Mouse (Mus musculus): ENCODE measurements around the gene Lce3a.

Gene Lce3a

DNA sequence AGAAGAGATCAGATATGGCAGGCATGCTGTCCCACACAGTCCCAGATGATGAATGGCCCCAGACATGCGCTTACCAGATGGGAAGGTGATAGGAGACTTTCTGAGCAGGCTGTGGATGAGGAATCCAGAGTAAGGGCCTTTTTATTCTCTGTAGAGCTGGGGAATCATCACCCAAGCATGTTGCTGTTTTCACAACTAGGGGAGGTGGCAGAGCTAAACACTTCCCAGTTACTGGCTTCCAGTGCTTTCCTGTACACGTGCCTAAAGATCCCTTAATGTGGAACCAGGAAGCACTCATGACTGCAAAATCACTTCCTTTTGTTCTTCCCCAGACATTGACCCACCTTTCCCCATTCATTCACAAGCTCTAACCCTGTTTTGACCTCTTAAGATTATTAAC lies at the start of gene Lce3a:
Gene Lce3a (minus strand): TSS at position 101 of the 400 bp plus-strand sequence.
- DNase-seq (ENCODE audit: low spot score in 2 of 2), result no peak

- DNase-seq (ENCODE audit: low spot score in 2 of 2), result no peak
These were observed 40.7 kb upstream of the Lce3a start, which contains the start of gene Lce3e for GRCm38 (mm10) chr3:92966761-92967160. TSS of gene Lce3e (plus strand) at chr3:92967061.

DNA sequence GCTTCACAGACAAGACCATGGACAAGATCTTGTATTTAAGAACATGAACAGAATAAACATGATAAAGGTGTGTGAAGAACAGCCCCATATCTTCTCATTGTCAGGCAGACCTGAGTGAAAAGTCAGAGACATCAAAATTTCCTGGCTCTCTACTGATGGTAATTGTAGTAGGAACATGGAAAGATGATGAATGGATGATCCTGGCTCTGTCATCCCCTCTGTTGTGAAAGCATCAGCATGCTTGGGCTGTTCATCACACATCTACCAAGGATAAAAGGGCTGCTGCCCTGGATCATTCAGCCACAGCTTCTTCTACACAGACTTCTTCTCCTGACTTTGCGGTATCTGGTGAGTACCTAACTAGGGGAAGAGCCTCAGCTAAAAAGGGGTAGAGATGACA lies 31.1 kb upstream of the Lce3a start, which contains the start of gene Lce3d:
Gene Lce3d (plus strand): TSS at position 301 of the 400 bp plus-strand sequence.
- DNase-seq (ENCODE audit: low spot score in 2 of 2), result no peak

DNA sequence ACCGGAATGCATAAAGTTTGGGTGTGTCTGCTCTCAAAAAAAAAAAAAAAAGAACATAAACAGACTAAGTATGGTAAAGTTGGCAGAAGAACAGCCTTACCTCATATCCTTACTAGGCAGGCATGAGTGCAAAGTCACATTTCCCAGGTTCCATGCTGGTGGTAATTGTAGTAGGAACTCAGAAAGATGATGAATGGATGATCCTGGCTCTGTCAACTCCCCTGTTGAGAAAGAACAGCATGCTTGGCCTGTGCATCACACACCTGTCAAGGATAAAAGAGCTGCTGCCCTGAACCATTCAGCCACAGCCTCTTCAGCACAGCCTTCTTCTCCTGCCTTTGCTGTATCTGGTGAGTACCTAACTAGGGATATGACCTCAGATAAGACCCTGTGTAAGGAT lies 18.2 kb upstream of the Lce3a start, which contains the start of gene Lce3c:
Gene Lce3c (plus strand): TSS at position 301 of the 400 bp plus-strand sequence.
- no peak for DNase-seq (ENCODE audit: low spot score in 2 of 2)

DNA sequence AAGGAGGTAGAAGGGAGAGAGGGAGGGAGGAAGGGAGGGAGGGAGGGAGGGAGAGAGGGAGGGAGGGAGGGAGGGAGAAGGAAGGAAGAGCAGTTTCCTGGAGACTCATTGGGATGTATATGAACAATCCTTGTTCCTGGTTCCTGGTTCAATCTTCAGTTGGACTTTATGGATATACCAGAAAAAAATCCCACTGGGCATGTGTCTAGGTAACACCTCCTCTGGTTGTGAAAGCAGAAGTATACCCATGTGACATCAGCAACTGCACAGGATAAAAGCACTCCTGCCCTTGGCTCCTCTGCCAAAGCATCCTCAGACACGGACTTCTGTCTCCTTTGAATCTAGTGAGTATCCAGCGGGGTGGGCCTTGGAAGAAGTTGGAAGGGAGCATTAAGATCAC lies 6.6 kb upstream of the Lce3a start, which contains the start of gene Lce3b:
Gene Lce3b (plus strand): TSS at position 301 of the 400 bp plus-strand sequence.
- no peak for DNase-seq (ENCODE audit: low spot score in 2 of 2)

GRCm38 (mm10) chr3:92920364-92920763 lies 5.7 kb downstream of the Lce3a start:
- no peak for DNase-seq (ENCODE audit: low spot score in 2 of 2)

- no peak for DNase-seq (ENCODE audit: low spot score in 2 of 2)
These were observed 18.5 kb downstream of the Lce3a start for GRCm38 (mm10) chr3:92907571-92907970.

- no peak for DNase-seq (ENCODE audit: low spot score in 2 of 2)
These were observed 20.8 kb downstream of the Lce3a start for GRCm38 (mm10) chr3:92905182-92905581.

- DNase-seq (ENCODE audit: low spot score in 2 of 2), result no peak
These were observed 22.4 kb downstream of the Lce3a start for GRCm38 (mm10) chr3:92903640-92904039.

DNA sequence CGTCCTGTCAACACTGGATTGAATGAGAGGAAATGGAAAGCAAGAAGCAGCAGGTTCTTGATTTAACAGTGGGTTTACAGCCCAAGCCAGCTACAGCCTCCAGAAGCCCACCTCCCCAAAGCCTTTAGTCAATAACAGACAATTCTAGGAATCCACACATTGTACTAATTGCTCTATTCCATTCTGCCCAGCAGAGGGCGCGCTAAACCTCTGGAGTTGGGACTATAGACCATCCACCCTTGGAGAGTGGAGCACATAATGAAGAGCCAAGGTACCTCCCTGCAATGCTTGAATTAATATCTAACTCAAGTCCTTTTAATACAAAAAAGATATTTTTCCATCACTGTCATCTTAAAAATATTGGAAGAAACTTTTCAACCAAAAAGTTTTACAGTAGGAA lies 23.0 kb downstream of the Lce3a start:
- DNase-seq (ENCODE audit: low spot score in 2 of 2), result no peak

DNA sequence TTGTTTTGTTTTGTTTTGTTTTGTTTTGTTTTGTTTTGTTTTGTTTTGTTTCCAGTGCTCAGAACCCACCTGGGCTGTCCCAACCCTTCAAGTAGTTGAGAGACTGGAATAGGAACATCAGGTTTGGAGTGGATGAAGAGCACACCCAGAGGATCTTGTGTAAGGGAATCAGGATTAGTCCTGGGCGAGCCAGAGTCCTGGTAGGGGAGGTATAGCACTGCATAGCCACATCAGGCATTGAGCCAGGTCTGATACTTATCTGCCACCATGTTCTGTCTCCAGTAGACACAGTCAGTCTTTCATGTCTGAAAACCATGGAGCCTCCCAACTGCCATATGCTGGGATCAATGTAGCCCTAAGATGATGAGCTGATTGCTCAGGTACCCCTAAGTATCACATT lies 31.5 kb downstream of the Lce3a start:
- no peak for DNase-seq (ENCODE audit: low spot score in 2 of 2)

GRCm38 (mm10) chr3:92894063-92894462 lies 32.0 kb downstream of the Lce3a start:
- DNase-seq (ENCODE audit: low spot score in 2 of 2), result no peak

Data from heart, adult 9 months (tissue).